Mouse (Mus musculus) stomach, embryonic 16.5 days (tissue): ENCODE measurements at regions not wholly inside any gene's neighbourhood (a gene's known extent, or its start where the extent isn't known, plus 50 kb on each side); places are given as distances from the start of the nearest gene placed in this dataset.

Experiments used
- ATAC-seq: fragments of 200-750 bp; cut with Nextera tagmentation; 2 replicates; pipeline ENCODE4 v1.8.0; 2017; ENCODE audit warnings: moderate number of reproducible peaks, moderate TSS enrichment; ENCODE audit not compliant: insufficient read depth, low FRiP score
- H3K27ac ChIP-seq: fragments of 300-500 bp; sonication (generic); 2 replicates; pipeline ENCODE4 v1.5.1; 2014; ENCODE audit warnings: low read length
- H3K27me3 ChIP-seq: fragments of 300-500 bp; sonication (generic); 2 replicates; pipeline ENCODE4 v1.6.1; 2014; ENCODE audit warnings: low read length, control low read depth, mixed read lengths; ENCODE audit not compliant: control insufficient read depth, insufficient read depth
- H3K36me3 ChIP-seq: fragments of 300-500 bp; sonication (generic); 2 replicates; pipeline ENCODE4 v1.6.1; 2014; ENCODE audit warnings: low read length; ENCODE audit not compliant: control insufficient read depth, insufficient read depth
- H3K4me1 ChIP-seq: fragments of 300-500 bp; sonication (generic); 2 replicates; pipeline ENCODE4 v1.6.1; 2014; ENCODE audit warnings: low read length, control low read depth, mixed read lengths; ENCODE audit not compliant: control insufficient read depth, insufficient read depth
- H3K4me2 ChIP-seq: fragments of 300-500 bp; sonication (generic); 2 replicates; pipeline ENCODE4 v1.6.1; 2014; ENCODE audit warnings: low read depth, low read length, mixed read lengths
- H3K4me3 ChIP-seq: fragments of 300-500 bp; sonication (generic); replicated peaks from 2 replicates; pipeline ENCODE4 v1.5.1; 2014; ENCODE audit warnings: mild to moderate bottlenecking, low read length
- H3K9ac ChIP-seq: fragments of 300-500 bp; sonication (generic); 2 replicates; pipeline ENCODE4 v1.6.1; 2014; ENCODE audit warnings: low read length
- H3K9me3 ChIP-seq: fragments of 300-500 bp; sonication (generic); replicated peaks from 2 replicates; pipeline ENCODE4 v1.6.1; 2016; ENCODE audit warnings: low read length, control low read depth; ENCODE audit not compliant: control insufficient read depth
- WGBS: fragments of 180-500 bp; shearing (Covaris S2); extraction: QIAGEN DNeasy Blood & Tissue Kit; methylation state at CpG from one replicate; pipeline ENCODE4 v1.1.7; 2014; 5-methylcytosine and 5-hydroxymethylcytosine counted together

GRCm38 (mm10) chr7:51360134-51360533 lies 150.7 kb upstream of the Ano5 start:
- Histone ChIP-seq H3K9me3 (no peaks in the 10 kb centered on the region), H3K27ac (no peak overlapping the region), H3K9ac (no peak overlapping the region), H3K4me3 (no peak overlapping the region), H3K4me2 (no peak overlapping the region), H3K4me1 (no peaks in the 10 kb centered on the region), H3K36me3 (no peaks in the 10 kb centered on the region), H3K27me3 (no peaks in the 10 kb centered on the region)
- peak; percentile 77 for ATAC-seq
- 63% methylated on average over 3 of the region's 3 CpGs for WGBS

- H3K27me3 ChIP-seq = no peaks in the 10 kb centered on the region
- no peak for ATAC-seq
- no peak overlapping the region for H3K4me2 ChIP-seq
- 51% methylated on average over 1 of the region's 1 CpGs for WGBS
- H3K36me3 ChIP-seq = no peaks in the 10 kb centered on the region
- no peak overlapping the region for H3K4me3 ChIP-seq
- H3K9me3 ChIP-seq = no peaks in the 10 kb centered on the region
- H3K9ac ChIP-seq = no peak overlapping the region
- H3K27ac ChIP-seq = no peak overlapping the region
- no peaks in the 10 kb centered on the region for H3K4me1 ChIP-seq
These were observed 133.2 kb upstream of the Ano5 start for GRCm38 (mm10) chr7:51377584-51377983.
